Mouse (Mus musculus) CH12.LX (cell line): ENCODE data around the gene Akap1.
A peak's percentile ranks its signal among the peaks of the same experiment; 100 is the strongest.

Source experiments
- CTCF ChIP-seq, 2 experiments: IDR thresholded peaks in 1 of 2; conservative IDR thresholded peaks in 1 of 2; 2 replicates each; pipeline ENCODE4 v1.5.1; 2011 to 2012; ENCODE audit warnings: low read depth in 2 of 2, low read length in 2 of 2, improper control_type of control experiment in 1 of 2, inconsistent platforms in 1 of 2, mild to moderate bottlenecking in 1 of 2, moderate library complexity in 1 of 2
- EP300 ChIP-seq: IDR thresholded peaks from 2 replicates; pipeline ENCODE4 v1.6.1; 2011; ENCODE audit warnings: low read length, improper control_type of control experiment
- ETS1 ChIP-seq: conservative IDR thresholded peaks from 2 replicates; pipeline ENCODE4 v1.6.1; 2012; ENCODE audit warnings: low read depth, mild to moderate bottlenecking, inconsistent platforms, low read length, improper control_type of control experiment, moderate library complexity
- HCFC1 ChIP-seq: IDR thresholded peaks from 2 replicates; pipeline ENCODE4 v1.6.1; 2012; ENCODE audit warnings: low read depth, mild to moderate bottlenecking, inconsistent platforms, low read length, improper control_type of control experiment
- MYC ChIP-seq: IDR thresholded peaks from 2 replicates; pipeline ENCODE4 v1.6.1; 2011; ENCODE audit warnings: low read depth, mild to moderate bottlenecking, improper control_type of control experiment, low read length
- NELFE ChIP-seq: IDR thresholded peaks from 2 replicates; pipeline ENCODE4 v1.6.1; 2011; ENCODE audit warnings: low read depth, low read length, improper control_type of control experiment
- NRF1 ChIP-seq: IDR thresholded peaks from 2 replicates; pipeline ENCODE4 v1.6.1; 2014; ENCODE audit warnings: low read depth, mild to moderate bottlenecking, inconsistent platforms, low read length, improper control_type of control experiment, moderate library complexity
- POLR2A ChIP-seq: IDR thresholded peaks from 2 replicates; pipeline ENCODE4 v1.6.1; 2011; ENCODE audit warnings: low read depth, mild to moderate bottlenecking, improper control_type of control experiment, low read length
- POLR2AphosphoS2 ChIP-seq: IDR thresholded peaks from 2 replicates; pipeline ENCODE4 v1.6.1; 2011; ENCODE audit warnings: low read depth, low read length, improper control_type of control experiment
- UBTF ChIP-seq: IDR thresholded peaks from 2 replicates; pipeline ENCODE4 v1.6.1; 2012; ENCODE audit warnings: low read depth, mild to moderate bottlenecking, inconsistent platforms, low read length, improper control_type of control experiment, moderate library complexity
- ZMIZ1 ChIP-seq: IDR thresholded peaks from 2 replicates; pipeline ENCODE4 v1.6.1; 2012; ENCODE audit warnings: low read depth, mild to moderate bottlenecking, inconsistent platforms, low read length, improper control_type of control experiment

DNA sequence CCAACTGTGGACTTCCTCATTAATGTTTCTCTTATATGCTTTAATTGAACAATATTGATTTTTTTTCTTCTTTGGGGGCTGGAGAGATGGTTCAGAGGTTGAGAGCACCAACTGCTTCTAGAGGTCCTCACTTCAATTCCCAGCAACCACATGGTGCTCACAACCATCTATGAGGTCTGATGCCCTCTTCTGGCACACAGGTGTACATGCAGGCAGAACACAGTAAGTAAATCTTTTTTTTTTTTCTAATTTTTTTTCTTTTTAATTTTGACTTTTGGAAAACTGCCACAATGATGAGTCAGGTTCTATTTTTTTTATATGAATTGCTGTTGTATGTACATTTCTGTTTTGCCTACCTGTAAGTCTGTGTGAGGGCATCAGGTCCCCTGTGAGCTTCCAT is 35.9 kb downstream of the Akap1 start:
- TF ChIP-seq NELFE (no peak), ZMIZ1 (no peak; the same call in 1 of the 2 replicates), POLR2AphosphoS2 (no peak), MYC (peak; percentile 94), POLR2A (no peak), EP300 (no peak), ETS1 (no peak), NRF1 (no peak), UBTF (no peak), HCFC1 (no peak), CTCF (conservative IDR thresholded peaks at IDR 0.05 in 1 of 2, IDR thresholded peaks at IDR 0.05 in 1 of 2; ENCODE audit: low read depth in 2 of 2, low read length in 2 of 2) (peak; percentile 35 to 64; a peak in 3 of 4 replicates)
